Mouse (Mus musculus) left cerebral cortex, adult 2 months (tissue): Measurements from ENCODE around the gene Apoo. TPM values are rescaled to one million over a fixed set of nuclear protein-coding genes. Genes with fewer than 3 reads are reported as not detected.
"Not testable (repeated sequence)": the region's sequence is repeated elsewhere in the genome, so short reads cannot be mapped to it uniquely, and the experiment has no call there.

Experiments used
- DNase-seq, 2 experiments: peaks; one replicate each; pipeline ENCODE4 v3.0.0; 2021 to 2022; ENCODE audit warnings: low spot score in 2 of 2, mixed read lengths in 1 of 2; ENCODE audit errors: extremely low spot score in 1 of 2
- H3K27ac ChIP-seq: fragments of 200-600 bp; 2 replicates; pipeline ENCODE4 v1.8.1; 2022
- H3K4me3 ChIP-seq: fragments of 200-600 bp; 2 replicates; pipeline ENCODE4 v1.8.1; 2022
- CTCF ChIP-seq: fragments of 200-600 bp; IDR thresholded peaks from 2 replicates; pipeline ENCODE4 v1.8.1; 2022; ENCODE audit warnings: antibody characterized with exemption, mild to moderate bottlenecking, moderate library complexity
- intact Hi-C: fragments of 180-260 bp; cut with DNase I; formaldehyde crosslinking; loops from one replicate; pipeline ENCODE4 v1.15.1; 2025
- long read RNA-seq, 2 experiments: library from polyadenylated mRNA; stranded (forward); transcript quantifications; one replicate each; pipeline ENCODE4 v2.0.0; 2021; ENCODE audit warnings: borderline mapping rate in 2 of 2
- total RNA-seq, 2 experiments: library from RNA; stranded (reverse); gene quantifications; 2 replicates each; pipeline ENCODE4 v1.2.3; 2021

Gene Apoo
- total RNA-seq = 10 to 100 TPM; 56.6 to 74.0 TPM
- long read RNA-seq, experiment 1, transcript Apoo-204 (9 exons, 784 nt) = major isoform, 12 of 21 reads
- long read RNA-seq, experiment 1, partial matches to known transcripts = 3 of 21 reads
- long read RNA-seq, experiment 1, other reads (novel, unspliced or antisense) = 4 of 21 reads
- long read RNA-seq, experiment 2, transcript Apoo-204 (9 exons, 784 nt) = major isoform, 9 of 14 reads
- long read RNA-seq, experiment 2, partial matches to known transcripts = 3 of 14 reads
- long read RNA-seq, experiment 2, other reads (novel, unspliced or antisense) = 2 of 14 reads

DNA sequence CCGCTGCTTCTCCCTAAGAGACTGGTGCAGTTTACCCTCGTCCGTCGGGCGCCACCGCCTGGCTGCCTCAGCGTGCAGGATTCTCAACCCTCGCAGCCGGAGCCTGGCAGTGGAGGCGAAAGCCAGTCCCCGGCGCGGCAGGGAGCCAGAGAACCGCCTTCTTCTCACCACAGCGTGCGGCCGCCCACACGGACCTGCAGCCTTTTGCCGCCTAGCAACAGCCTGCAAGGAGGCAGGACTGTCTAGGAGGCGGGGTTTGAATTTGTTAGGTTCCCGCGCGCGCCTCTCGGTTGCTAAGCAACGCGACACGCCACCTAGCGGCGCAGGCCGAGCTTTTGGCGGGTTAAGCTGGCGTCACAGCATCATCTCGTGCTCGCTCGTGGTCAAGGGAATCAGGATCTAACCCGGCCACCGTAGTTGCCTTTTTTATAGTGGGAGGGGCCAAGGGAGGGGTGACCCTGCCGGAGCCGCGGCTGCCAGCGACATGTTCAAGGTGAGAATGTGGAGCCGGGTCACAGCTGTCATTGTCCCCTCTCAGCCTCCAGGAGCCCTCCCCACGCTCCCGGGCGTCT is at the start of gene Apoo, which contains the start of gene Fam90a1b:
Gene Apoo (plus strand): TSS at position 448 of the 572 bp plus-strand sequence.
Gene Fam90a1b (minus strand): TSS at position 108 of the 572 bp plus-strand sequence.
- H3K27ac ChIP-seq = peak within 1 kb of the TSS; percentile 86
- H3K4me3 ChIP-seq = peak within 1 kb of the TSS; percentile 69
- intact Hi-C loops = loop anchor here (1.0 to 5.0 kb wide), 4 partner anchors 77 to 176 kb away; partner anchors contain the start of genes Klhl15 and Maged1
- peak; percentile 95 for DNase-seq
- peak; percentile 69 for TF ChIP-seq CTCF

DNA sequence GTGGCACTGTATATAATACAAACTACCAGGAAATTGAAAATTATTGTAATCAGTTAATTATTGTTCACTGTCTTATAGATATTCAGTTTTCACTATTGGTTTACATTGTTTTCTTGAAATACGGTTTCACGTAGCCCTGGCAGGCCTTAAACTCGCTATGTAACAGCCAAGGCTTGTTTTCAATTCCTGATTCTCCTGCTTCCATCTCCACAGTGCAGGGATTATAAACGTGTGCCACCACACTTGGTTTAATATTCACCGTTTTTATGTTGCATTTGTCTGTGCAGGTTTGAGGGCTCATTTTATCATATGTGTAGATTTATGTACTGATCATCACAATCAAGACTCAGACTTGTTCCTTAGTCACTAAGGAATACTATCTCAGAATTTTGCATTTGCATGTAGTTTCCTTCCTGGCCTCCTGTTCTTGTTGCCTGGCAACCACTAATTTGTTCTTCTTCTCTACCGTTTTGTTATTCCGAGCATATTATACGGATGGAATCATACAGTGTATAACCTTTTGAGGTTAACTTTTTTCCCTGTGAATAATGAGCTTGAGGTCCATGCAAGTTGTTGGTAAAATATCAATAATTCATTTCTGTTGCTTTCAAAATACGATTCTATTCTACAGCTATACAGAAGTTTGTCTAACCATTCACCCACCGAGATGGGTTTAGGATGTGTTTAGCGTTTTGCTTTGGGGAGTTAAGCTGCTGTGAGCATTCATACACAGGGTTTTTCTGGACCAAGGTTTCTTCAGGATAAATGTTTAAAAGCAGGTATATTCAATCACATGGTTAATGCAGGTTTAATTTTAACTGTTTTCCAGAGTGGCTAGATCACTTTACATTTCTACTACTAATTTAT is 45.6 kb upstream of the Apoo start:
- DNase-seq = no peak
- H3K4me3 ChIP-seq = no peak overlapping the region
- no peak overlapping the region for H3K27ac ChIP-seq
- no peak for TF ChIP-seq CTCF
- intact Hi-C loops = no loop called here

DNA sequence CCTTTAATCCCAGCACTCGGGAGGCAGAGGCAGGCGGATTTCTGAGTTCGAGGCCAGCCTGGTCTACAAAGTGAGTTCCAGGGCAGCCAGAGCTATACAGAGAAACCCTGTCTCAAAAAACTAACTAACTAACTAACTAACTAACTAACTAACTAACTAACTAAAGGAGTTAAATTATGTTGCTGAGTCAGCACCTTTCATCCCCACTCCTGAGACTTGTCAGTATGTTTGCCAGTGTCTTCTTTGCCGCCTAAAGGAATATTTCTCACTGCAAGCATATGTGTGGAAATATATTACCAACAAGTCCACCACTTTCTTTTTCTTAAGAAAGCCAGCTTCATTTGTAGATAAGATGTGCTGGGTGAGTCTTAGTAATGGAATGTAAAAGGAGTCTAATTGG is 23.3 kb upstream of the Apoo start:
- H3K27ac ChIP-seq, DNase-seq, intact Hi-C loops, H3K4me3 ChIP-seq: not testable (repeated sequence)

DNA sequence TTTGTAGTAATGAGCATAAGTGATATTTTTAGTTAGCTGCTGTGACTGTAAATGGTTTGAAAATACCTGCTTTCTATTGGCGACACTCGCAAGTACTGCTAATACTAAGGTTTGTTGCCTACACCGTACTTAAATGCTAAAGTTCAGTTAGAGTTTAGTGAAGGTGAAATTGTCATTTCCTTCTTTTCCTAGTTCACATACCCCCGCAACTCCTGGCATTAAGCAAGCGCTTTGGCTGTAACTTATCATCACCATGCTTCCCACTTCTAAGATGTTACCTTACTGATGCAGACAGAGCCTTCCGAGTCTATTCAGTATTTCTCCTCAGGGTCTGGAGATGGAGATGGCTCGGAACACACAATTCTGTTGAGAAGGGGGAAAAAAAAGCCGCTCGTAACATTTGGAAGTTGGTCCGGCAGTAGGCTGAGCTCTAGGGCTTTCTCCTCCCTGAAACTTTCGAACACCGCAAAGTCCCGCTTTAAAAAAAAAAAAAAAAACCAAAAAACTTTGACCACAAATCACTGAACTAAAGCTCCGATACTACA is 1.5 kb upstream of the Apoo start:
- Histone ChIP-seq H3K27ac (no peak overlapping the region), H3K4me3 (no peak overlapping the region)
- TF ChIP-seq CTCF = no peak

DNA sequence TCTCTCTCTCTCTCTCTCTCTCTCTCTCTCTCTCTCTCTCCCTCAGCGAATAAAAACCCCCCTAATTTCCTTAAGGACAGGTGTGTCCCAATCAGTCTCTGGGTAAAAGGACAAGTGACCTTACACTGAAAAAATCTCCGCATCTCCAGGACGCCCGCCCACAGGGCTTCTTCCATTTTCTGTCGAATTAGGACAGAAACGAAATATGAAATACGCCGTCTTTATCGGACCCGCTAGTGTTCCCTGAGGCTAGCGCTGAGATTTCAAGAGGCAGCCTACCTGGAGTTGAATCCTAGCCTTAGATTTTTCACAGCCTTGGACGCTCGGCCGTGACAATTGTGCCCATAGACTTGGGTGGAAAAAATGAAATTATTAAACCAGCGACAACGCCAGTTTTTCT is 888 bp upstream of the Apoo start:
- H3K27ac ChIP-seq = no peak overlapping the region
- DNase-seq = peak in 1 of 2 experiments; percentile 8
- intact Hi-C loops = loop anchor here (1.0 to 5.0 kb wide), 4 partner anchors 77 to 176 kb away; partner anchors contain the start of genes Klhl15 and Maged1
- TF ChIP-seq CTCF = no peak
- H3K4me3 ChIP-seq = peak overlapping the region; percentile 28; the same call in 1 of the 2 replicates

More for the DNA sequence above, 1.5 kb upstream of the Apoo start:
- DNase-seq = no peak
- intact Hi-C loops = loop anchor here (5.0 kb wide), 1 partner anchor 177 kb away; the partner anchor contains the start of gene Maged1

DNA sequence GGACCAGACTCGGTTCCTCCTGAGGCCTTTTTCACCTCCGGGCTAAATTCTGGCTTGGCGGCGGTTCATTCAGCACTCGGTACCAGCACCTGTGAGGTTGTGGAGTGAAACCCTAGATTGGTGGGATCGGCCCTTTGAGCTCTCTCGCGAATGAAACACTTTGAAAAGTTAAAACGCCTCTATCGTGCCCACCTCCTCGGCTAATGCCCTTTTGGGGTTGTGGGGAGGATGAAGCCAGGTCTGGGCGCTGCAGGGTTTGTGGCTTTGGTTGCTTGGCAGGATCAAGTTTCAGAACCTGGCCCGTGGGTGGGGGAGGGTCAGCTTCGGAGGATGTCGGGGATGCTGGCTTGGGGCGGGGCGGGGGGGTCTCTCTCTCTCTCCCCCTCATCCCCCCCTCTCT is 331 bp downstream of the Apoo start:
- Histone ChIP-seq H3K27ac (peak overlapping the region; percentile 86), H3K4me3 (peak overlapping the region; percentile 69)
- intact Hi-C loops = loop anchor here (5.0 kb wide), 1 partner anchor 175 kb away; the partner anchor contains the start of gene Maged1
- TF ChIP-seq CTCF = no peak
- DNase-seq = peak in 1 of 2 experiments; percentile 12

DNA sequence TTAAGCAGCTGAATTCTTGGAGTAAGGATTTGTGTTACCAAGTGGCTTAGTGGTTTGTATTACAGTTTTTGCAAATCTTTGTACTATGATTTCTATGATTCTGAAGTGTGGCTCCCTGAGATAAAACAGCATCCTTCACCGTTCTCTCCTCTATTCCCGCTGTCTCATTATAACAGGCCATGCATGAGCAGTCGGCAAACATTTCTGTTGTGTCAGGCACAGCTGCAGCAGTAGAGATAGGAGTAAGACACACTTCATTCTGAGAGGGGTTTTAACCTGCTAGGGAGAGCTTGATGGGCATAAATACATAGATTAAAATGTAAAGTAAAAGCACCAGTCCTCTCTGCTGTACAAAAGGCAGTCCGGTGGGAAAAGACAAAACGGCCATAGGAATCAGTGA is 11.8 kb downstream of the Apoo start:
- intact Hi-C loops = no loop called here
- Histone ChIP-seq H3K4me3 (no peak overlapping the region), H3K27ac (no peak overlapping the region)
- no peak for DNase-seq
- no peak for TF ChIP-seq CTCF

DNA sequence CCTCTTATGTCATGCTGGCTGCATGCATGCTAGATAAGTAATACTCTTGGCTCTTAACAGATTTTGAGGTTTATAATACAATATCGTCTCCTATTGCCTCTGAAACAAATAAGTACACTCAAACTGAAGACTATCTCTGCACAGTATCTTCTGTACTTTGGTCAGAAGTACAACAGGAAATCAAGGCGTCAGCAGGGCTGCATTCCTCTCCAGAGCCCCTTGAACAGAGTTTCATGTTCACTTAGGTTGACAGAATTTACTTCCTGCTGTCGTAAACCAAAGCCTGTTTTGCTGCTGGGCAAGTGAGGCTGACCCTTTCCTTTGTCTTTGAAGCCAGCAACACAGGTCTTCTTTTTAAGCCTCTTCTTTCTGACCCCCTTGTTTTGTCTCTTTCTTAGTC is 42.1 kb downstream of the Apoo start:
- intact Hi-C loops = no loop called here
- Histone ChIP-seq H3K4me3 (no peak overlapping the region), H3K27ac (no peak overlapping the region)
- TF ChIP-seq CTCF = no peak
- no peak for DNase-seq

DNA sequence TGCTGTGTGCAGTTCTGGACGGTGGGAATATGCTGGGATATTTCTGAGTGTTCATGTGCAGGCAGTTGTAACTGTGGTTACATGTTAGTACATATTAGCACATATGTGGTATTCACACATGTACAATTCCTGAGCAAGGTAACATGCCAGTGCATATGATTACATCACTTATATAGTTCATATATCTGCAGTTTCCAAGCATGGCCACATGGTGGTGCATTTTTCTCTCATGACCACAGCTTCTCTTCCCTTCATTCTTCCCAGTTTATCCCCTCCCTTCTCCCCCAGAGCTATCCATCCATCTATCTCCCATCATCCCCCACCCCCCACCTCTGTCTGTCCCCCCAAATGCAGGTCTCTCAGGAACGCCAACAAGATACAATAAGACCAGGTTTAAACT is 53.3 kb downstream of the Apoo start:
- peak; percentile 39 for TF ChIP-seq CTCF
- H3K4me3 ChIP-seq = no peak overlapping the region
- intact Hi-C loops = no loop called here
- no peak for DNase-seq
- H3K27ac ChIP-seq = no peak overlapping the region

DNA sequence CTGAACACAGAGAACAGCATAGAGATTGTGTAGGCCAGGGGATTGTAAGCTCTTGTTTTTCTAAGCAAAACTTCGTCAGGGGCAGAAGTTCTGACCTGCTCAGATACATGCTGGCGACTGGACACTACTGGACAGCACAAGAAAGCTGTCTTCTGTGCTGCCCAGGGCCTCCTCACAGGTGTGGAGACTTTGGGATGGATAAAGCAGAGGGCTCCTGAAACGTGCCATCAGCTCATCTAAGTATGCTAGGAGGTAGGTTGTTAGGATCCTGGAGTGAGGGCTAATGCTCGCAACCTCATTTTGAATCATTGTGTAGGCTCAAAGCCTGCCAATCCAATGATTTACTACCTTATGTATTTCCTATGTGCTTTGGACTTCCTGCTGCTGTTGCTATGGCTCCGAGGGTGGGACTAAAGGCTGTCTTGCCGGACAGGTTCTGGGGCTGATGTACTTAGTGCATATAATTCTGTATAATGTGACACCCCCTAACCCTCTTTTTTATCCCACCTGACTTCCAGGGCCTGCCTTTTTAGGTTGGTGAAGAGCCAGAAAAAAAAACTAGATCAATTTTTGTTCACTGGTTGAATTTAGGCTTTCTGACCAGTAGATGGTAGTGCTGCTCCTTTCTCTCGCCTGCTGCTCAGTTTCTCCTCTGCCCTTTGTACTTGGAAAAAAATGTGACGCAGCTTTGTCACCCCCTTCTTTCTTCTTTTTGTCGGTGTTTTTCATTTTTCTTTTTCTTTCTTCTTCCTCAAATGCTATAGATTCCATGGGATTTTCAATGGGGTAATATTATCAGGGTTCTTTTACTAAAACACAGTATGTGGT is 64.8 kb downstream of the Apoo start:
- DNase-seq = peak in 1 of 2 experiments; percentile 11
- intact Hi-C loops = loop anchor here (2.0 to 10.0 kb wide), 2 partner anchors 109 to 203 kb away; partner anchors contain the start of gene Gspt2
- peak; percentile 65 for TF ChIP-seq CTCF
- no peak overlapping the region for H3K27ac ChIP-seq
- H3K4me3 ChIP-seq = no peak overlapping the region

DNA sequence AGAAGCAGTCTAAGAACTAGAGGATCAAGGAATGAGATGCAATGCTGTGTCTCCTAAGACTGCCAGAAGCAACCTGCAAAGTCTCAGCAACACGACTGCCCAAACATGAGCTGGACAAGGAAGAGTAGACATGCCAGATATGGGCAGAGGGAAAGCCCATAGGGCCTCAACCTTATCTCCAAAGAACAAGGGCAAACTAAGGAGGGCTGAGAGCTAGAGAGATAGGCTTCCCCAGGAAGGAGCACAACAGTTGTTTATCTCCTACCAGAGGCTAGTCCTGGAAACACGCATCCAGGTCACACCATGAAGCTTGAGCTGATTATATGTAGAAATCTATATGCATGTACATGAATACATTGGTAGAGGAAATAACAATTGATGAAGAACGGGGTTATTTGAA is 78.5 kb downstream of the Apoo start:
- intact Hi-C loops, H3K27ac ChIP-seq: not testable (repeated sequence)

DNA sequence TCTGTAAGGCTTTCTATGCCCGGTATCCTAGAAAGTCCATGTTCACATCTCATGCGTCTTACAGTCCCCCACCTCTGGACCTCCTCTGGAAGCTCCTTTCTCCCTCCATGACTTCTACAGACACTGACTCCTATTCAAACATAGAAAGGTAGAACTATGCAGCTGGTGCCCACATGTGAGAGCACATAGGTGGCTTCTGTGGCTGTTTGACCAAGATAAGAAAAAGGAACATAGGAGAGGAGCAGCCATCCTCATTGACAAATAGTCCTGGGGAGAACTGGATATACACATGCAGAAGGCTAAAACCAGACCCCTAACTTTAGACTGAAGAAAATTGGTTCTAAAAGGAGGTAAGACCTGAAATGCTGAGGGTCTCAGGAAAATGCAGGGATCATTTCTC is 79.1 kb downstream of the Apoo start:
- DNase-seq, H3K27ac ChIP-seq, H3K4me3 ChIP-seq, intact Hi-C loops: not testable (repeated sequence)

More for the DNA sequence above, 78.5 kb downstream of the Apoo start:
- DNase-seq, H3K4me3 ChIP-seq: not testable (repeated sequence)

DNA sequence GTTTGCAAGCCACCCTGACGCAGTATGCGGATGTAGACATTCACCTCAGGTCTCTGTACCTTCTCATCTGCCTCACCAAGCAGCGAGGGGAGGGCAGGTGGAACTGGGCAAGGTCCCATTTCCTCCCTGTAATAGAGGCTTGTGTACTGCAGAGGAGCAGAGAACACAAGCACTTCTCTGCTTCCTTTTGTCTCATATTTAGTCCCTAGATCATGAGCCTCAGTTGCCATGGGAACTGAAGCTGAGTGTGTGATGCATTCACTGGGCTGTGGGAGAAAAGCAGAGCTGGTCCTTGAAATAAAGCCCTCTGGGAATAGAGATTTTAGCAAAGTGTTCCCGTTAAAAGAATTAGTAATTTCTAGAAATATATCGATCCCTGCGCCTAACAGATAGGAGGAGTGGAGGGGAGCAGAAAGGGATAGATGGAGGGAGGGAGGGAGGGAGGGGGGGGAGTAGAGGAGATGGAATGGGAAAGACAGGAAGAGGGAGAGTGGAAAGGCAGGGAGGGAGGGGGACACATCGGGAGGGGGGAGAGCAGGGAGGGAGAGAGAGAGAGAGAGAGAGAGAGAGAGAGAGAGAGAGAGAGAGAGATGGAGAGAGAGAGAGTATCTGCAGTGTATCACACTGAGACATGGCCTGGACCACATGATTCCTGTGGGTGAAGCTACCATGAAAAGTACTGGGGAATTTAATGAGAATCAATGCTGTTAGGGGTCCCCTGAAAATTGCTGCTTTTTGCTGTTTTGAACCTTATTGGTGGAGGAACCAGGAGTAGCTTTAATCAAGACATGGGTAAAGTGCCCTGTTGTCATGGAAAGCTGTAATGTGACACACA is 83.3 kb downstream of the Apoo start:
- DNase-seq, H3K4me3 ChIP-seq, H3K27ac ChIP-seq, intact Hi-C loops: not testable (repeated sequence)
